Mouse (Mus musculus): ENCODE data around the gene Olfr1336. TPM values are rescaled to one million over a fixed set of nuclear protein-coding genes. Genes with fewer than 3 reads are reported as not detected.

The Olfr1336 gene
- polyA plus RNA-seq (2014; fragmentation: Nextera tagmentation; extraction: Ambion mirVana): 0.04 TPM in 1 of 2 replicates, not detected in the other

DNA sequence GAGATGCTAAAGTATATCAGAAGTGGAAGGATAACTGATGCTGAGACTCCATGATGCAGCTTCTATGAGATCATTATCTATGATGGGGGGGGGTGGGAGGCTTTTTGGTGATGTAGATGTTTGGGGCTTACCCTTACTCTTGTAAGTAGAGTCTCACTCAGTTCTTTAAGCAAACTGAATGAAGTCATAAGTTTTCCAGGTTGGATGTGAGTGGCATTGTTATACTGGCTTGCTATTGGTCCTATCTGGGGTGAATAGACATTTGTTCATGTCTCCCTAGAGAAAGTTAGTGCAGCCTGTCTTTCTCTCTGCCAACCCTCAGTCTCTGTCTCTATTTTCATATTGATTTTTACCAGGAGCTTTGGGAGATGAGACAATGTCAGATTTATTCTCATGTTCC is at the start of gene Olfr1336:
Gene Olfr1336, plus strand, starts transcription at position 301 of the 400 bp plus-strand sequence.
- H3K4me1 ChIP-seq (ENCODE audit: control insufficient read depth, insufficient read depth, low read length): no peaks in the 10 kb centered on the region
- H3K4me3 ChIP-seq (replicated peaks; ENCODE audit: low read depth, low read length): no peak within 1 kb of the TSS
- no peak within 1 kb of the TSS for H3K4me2 ChIP-seq (ENCODE audit: low read length)
- H3K9ac ChIP-seq (replicated peaks; ENCODE audit: low read length): no peak within 1 kb of the TSS
- H3K27ac ChIP-seq (replicated peaks; ENCODE audit: low read depth, low read length): no peak within 1 kb of the TSS
- H3K9me3 ChIP-seq (ENCODE audit: control insufficient read depth, low read length): no peaks in the 10 kb centered on the region
- ATAC-seq (ENCODE audit: low FRiP score, low TSS enrichment) (no peak), DNase-seq (no peak)
- H3K27me3 ChIP-seq (ENCODE audit: control insufficient read depth, insufficient read depth, low read length): no peaks in the 10 kb centered on the region
- no peaks in the 10 kb centered on the region for H3K36me3 ChIP-seq (ENCODE audit: control insufficient read depth, insufficient read depth, low read length)

GRCm38 (mm10) chr7:6410043-6410442 is 45.9 kb upstream of the Olfr1336 start, which contains the start of gene Gm20715:
Gene Gm20715 (plus strand): TSS chr7:6410277.
- under 1% methylated on average over 17 of the region's 17 CpGs for WGBS

GRCm38 (mm10) chr7:6414626-6415441 is 41.1 kb upstream of the Olfr1336 start:
- DNase-seq (peak; percentile 76), ATAC-seq (ENCODE audit: low FRiP score, low TSS enrichment) (peak; percentile 87)
- Histone ChIP-seq H3K4me3 (replicated peaks; ENCODE audit: low read depth, low read length) (peak overlapping the region; percentile 35), H3K9ac (replicated peaks; ENCODE audit: low read length) (peak overlapping the region; percentile 50; the same call in 1 of the 2 replicates), H3K36me3 (ENCODE audit: control insufficient read depth, insufficient read depth, low read length) (no peaks in the 10 kb centered on the region), H3K27me3 (ENCODE audit: control insufficient read depth, insufficient read depth, low read length) (no peaks in the 10 kb centered on the region), H3K4me2 (ENCODE audit: low read length) (peak overlapping the region; percentile 55), H3K27ac (replicated peaks; ENCODE audit: low read depth, low read length) (no peak overlapping the region), H3K9me3 (ENCODE audit: control insufficient read depth, low read length) (no peaks in the 10 kb centered on the region), H3K4me1 (ENCODE audit: control insufficient read depth, insufficient read depth, low read length) (no peaks in the 10 kb centered on the region)
- WGBS: 9% methylated on average over 19 of the region's 22 CpGs

More at GRCm38 (mm10) chr7:6410043-6410442, 45.9 kb upstream of the Olfr1336 start, which contains the start of gene Gm20715:
- Histone ChIP-seq H3K4me3 (replicated peaks; ENCODE audit: low read depth, low read length) (no peak within 1 kb of the TSS), H3K4me1 (ENCODE audit: control insufficient read depth, insufficient read depth, low read length) (no peaks in the 10 kb centered on the region), H3K36me3 (ENCODE audit: control insufficient read depth, insufficient read depth, low read length) (0 out of 2 replicates have a peak, but pooled peaks cover 3% of the 10 kb centered on the region), H3K4me2 (ENCODE audit: low read length) (no peak within 1 kb of the TSS), H3K27ac (replicated peaks; ENCODE audit: low read depth, low read length) (no peak within 1 kb of the TSS), H3K9me3 (ENCODE audit: control insufficient read depth, low read length) (no peaks in the 10 kb centered on the region), H3K9ac (replicated peaks; ENCODE audit: low read length) (no peak within 1 kb of the TSS), H3K27me3 (ENCODE audit: control insufficient read depth, insufficient read depth, low read length) (no peaks in the 10 kb centered on the region)
- DNase-seq: peak; percentile 84
- no peak; the same call in 1 of the 2 replicates for ATAC-seq (ENCODE audit: low FRiP score, low TSS enrichment)

GRCm38 (mm10) chr7:6415442-6415787 is 40.6 kb upstream of the Olfr1336 start:
- Histone ChIP-seq H3K27ac (replicated peaks; ENCODE audit: low read depth, low read length) (no peak overlapping the region), H3K36me3 (ENCODE audit: control insufficient read depth, insufficient read depth, low read length) (no peaks in the 10 kb centered on the region), H3K9ac (replicated peaks; ENCODE audit: low read length) (peak overlapping the region; percentile 50), H3K9me3 (ENCODE audit: control insufficient read depth, low read length) (no peaks in the 10 kb centered on the region), H3K4me1 (ENCODE audit: control insufficient read depth, insufficient read depth, low read length) (no peaks in the 10 kb centered on the region), H3K27me3 (ENCODE audit: control insufficient read depth, insufficient read depth, low read length) (no peaks in the 10 kb centered on the region), H3K4me3 (replicated peaks; ENCODE audit: low read depth, low read length) (peak overlapping the region; percentile 35), H3K4me2 (ENCODE audit: low read length) (peak overlapping the region; percentile 55)
- DNase-seq (no peak), ATAC-seq (ENCODE audit: low FRiP score, low TSS enrichment) (no peak; the same call in 1 of the 2 replicates)
- WGBS: 12% methylated on average over 8 of the region's 8 CpGs

- H3K9me3 ChIP-seq (ENCODE audit: control insufficient read depth, low read length): no peaks in the 10 kb centered on the region
- WGBS: 76% methylated on average over 6 of the region's 6 CpGs
Observed at GRCm38 (mm10) chr7:6419894-6420293, 36.1 kb upstream of the Olfr1336 start.

GRCm38 (mm10) chr7:6429381-6429780 is 26.6 kb upstream of the Olfr1336 start:
- ATAC-seq (ENCODE audit: low FRiP score, low TSS enrichment) (no peak), DNase-seq (no peak)
- Histone ChIP-seq H3K9me3 (ENCODE audit: control insufficient read depth, low read length) (peaks cover 8% of the 10 kb centered on the region; the same call in 1 of the 2 replicates), H3K4me1 (ENCODE audit: control insufficient read depth, insufficient read depth, low read length) (no peaks in the 10 kb centered on the region), H3K27me3 (ENCODE audit: control insufficient read depth, insufficient read depth, low read length) (no peaks in the 10 kb centered on the region), H3K9ac (replicated peaks; ENCODE audit: low read length) (no peak overlapping the region), H3K27ac (replicated peaks; ENCODE audit: low read depth, low read length) (no peak overlapping the region), H3K4me2 (ENCODE audit: low read length) (no peak overlapping the region), H3K36me3 (ENCODE audit: control insufficient read depth, insufficient read depth, low read length) (no peaks in the 10 kb centered on the region), H3K4me3 (replicated peaks; ENCODE audit: low read depth, low read length) (no peak overlapping the region)
- WGBS: 90% methylated on average over 3 of the region's 3 CpGs

More at GRCm38 (mm10) chr7:6419894-6420293, 36.1 kb upstream of the Olfr1336 start:
- ATAC-seq (ENCODE audit: low FRiP score, low TSS enrichment) (no peak), DNase-seq (no peak)
- H3K36me3 ChIP-seq (ENCODE audit: control insufficient read depth, insufficient read depth, low read length): no peaks in the 10 kb centered on the region
- H3K27ac ChIP-seq (replicated peaks; ENCODE audit: low read depth, low read length): no peak overlapping the region
- no peaks in the 10 kb centered on the region for H3K4me1 ChIP-seq (ENCODE audit: control insufficient read depth, insufficient read depth, low read length)
- H3K9ac ChIP-seq (replicated peaks; ENCODE audit: low read length): no peak overlapping the region
- no peak overlapping the region for H3K4me3 ChIP-seq (replicated peaks; ENCODE audit: low read depth, low read length)
- H3K27me3 ChIP-seq (ENCODE audit: control insufficient read depth, insufficient read depth, low read length): no peaks in the 10 kb centered on the region
- no peak overlapping the region for H3K4me2 ChIP-seq (ENCODE audit: low read length)

DNA sequence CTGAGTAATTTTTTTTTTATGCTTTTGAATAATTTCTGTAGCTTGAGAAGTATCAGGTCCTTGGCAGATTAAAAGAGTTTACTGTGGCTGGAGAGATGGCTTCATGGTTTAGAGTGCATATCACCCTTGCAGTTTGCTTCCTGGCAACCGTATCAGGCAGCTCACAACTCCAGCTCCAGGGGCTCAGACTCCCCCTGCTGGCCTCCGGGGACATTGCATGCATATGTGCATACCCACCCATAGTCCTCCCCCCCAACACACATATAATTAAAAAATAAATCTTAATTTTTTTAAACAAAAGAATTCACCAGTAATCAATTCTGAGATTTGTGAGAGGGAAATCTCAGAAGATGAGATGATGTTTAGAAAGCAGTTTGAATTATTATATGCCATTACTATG is 25.6 kb upstream of the Olfr1336 start:
- Histone ChIP-seq H3K27ac (replicated peaks; ENCODE audit: low read depth, low read length) (no peak overlapping the region), H3K27me3 (ENCODE audit: control insufficient read depth, insufficient read depth, low read length) (no peaks in the 10 kb centered on the region), H3K4me1 (ENCODE audit: control insufficient read depth, insufficient read depth, low read length) (peaks cover 6% of the 10 kb centered on the region), H3K9ac (replicated peaks; ENCODE audit: low read length) (no peak overlapping the region), H3K4me3 (replicated peaks; ENCODE audit: low read depth, low read length) (no peak overlapping the region), H3K4me2 (ENCODE audit: low read length) (no peak overlapping the region), H3K9me3 (ENCODE audit: control insufficient read depth, low read length) (peaks cover 8% of the 10 kb centered on the region; the same call in 1 of the 2 replicates), H3K36me3 (ENCODE audit: control insufficient read depth, insufficient read depth, low read length) (no peaks in the 10 kb centered on the region)
- WGBS: 40% methylated on average over 2 of the region's 2 CpGs
- no peak for ATAC-seq (ENCODE audit: low FRiP score, low TSS enrichment)
- DNase-seq: peak; percentile 44

DNA sequence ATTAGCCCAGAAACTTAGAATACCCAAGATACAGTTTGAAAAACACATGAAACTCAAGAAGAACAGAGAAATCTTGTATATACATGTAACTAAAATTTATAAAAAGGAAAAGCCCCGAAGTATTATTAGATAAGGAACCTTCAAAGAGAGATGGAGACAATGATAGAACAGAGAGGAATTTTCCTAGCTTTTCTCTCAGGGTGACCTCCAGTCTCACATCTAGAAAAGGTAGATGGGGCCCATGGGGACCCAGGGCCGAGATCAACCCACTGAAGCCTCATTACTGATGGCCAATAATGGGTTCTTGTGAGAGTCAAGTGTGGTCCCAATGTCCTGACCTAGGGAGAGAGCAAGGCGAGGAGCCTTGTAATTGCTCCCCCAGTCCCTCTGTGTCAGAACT is 17.6 kb upstream of the Olfr1336 start, which contains the start of gene Olfr1344:
Gene Olfr1344, plus strand, starts transcription at position 301 of the 400 bp plus-strand sequence.
- Histone ChIP-seq H3K4me1 (ENCODE audit: control insufficient read depth, insufficient read depth, low read length) (peaks cover 11% of the 10 kb centered on the region), H3K4me2 (ENCODE audit: low read length) (no peak within 1 kb of the TSS), H3K9ac (replicated peaks; ENCODE audit: low read length) (no peak within 1 kb of the TSS), H3K27ac (replicated peaks; ENCODE audit: low read depth, low read length) (no peak within 1 kb of the TSS), H3K9me3 (ENCODE audit: control insufficient read depth, low read length) (no peaks in the 10 kb centered on the region), H3K36me3 (ENCODE audit: control insufficient read depth, insufficient read depth, low read length) (no peaks in the 10 kb centered on the region), H3K27me3 (ENCODE audit: control insufficient read depth, insufficient read depth, low read length) (no peaks in the 10 kb centered on the region), H3K4me3 (replicated peaks; ENCODE audit: low read depth, low read length) (no peak within 1 kb of the TSS)
- ATAC-seq (ENCODE audit: low FRiP score, low TSS enrichment) (no peak), DNase-seq (no peak)
- 91% methylated on average over 3 of the region's 3 CpGs for WGBS

- 42% methylated on average over 2 of the region's 2 CpGs for WGBS
- H3K9ac ChIP-seq (replicated peaks; ENCODE audit: low read length): no peak overlapping the region
- H3K4me2 ChIP-seq (ENCODE audit: low read length): no peak overlapping the region
- ATAC-seq (ENCODE audit: low FRiP score, low TSS enrichment) (no peak), DNase-seq (no peak)
- H3K4me1 ChIP-seq (ENCODE audit: control insufficient read depth, insufficient read depth, low read length): no peaks in the 10 kb centered on the region
- H3K9me3 ChIP-seq (ENCODE audit: control insufficient read depth, low read length): no peaks in the 10 kb centered on the region
- H3K27ac ChIP-seq (replicated peaks; ENCODE audit: low read depth, low read length): no peak overlapping the region
- no peak overlapping the region for H3K4me3 ChIP-seq (replicated peaks; ENCODE audit: low read depth, low read length)
- H3K27me3 ChIP-seq (ENCODE audit: control insufficient read depth, insufficient read depth, low read length): no peaks in the 10 kb centered on the region
- no peaks in the 10 kb centered on the region for H3K36me3 ChIP-seq (ENCODE audit: control insufficient read depth, insufficient read depth, low read length)
Observed at GRCm38 (mm10) chr7:6441173-6441572, 14.8 kb upstream of the Olfr1336 start.

Data from midbrain, embryonic 14.5 days (tissue).